Mouse (Mus musculus): ENCODE data around the gene Tceanc. TPM values are rescaled to one million over a fixed set of nuclear protein-coding genes. Genes with fewer than 3 reads are reported as not detected.
A peak's percentile ranks its signal among the peaks of the same experiment; 100 is the strongest.
"Not testable (repeated sequence)": the region's sequence is repeated elsewhere in the genome, so short reads cannot be mapped to it uniquely, and the experiment has no call there.

Tceanc gene
- polyA plus RNA-seq (2012; rRNA removed) = 1.5 and 2.1 TPM in 2 replicates

DNA sequence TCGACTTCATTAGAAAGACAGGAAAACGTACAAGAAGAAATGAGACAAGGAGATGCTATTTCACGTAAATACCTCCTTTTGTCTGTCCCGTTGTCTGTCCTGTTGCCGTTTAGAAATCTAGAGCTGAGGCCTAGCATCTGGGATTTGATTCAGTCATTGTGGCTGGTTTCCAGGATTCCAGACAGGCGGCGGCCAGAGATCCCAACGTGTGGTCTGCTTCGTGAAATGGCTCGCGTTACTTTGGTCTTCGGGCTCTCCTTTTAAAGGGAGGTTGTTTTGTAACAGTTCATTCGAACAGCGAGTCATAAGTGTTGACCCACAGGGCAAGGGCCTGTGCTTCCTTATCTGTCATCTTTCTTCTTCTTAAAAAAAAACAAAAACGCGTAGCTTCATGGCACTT is at the start of gene Tceanc:
Gene Tceanc (minus strand): TSS at position 223 of the 400 bp plus-strand sequence.
- DNase-seq (ENCODE audit: extremely low spot score in 1 of 2, low spot score in 1 of 2) = no peak

DNA sequence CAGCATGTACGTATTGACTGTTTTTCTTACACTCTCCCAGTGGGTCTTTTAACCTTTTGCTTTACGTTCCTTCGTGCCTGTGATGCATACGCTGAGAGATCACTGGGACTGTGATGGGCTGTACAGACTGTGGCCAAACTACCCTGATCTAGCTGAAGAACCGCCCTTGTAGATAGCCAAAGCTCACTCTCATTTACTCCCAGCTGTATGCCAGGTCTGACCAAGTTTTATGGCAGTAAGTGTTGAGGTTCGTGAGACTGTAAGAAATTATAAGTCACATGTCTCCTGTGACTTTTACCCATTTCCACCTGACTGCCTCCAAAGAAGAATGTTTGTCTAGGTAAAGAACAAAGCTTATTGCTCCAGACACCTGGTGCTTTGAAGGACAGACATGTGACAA is 47.6 kb upstream of the Tceanc start:
- DNase-seq (ENCODE audit: extremely low spot score in 1 of 2, low spot score in 1 of 2) = no peak

DNA sequence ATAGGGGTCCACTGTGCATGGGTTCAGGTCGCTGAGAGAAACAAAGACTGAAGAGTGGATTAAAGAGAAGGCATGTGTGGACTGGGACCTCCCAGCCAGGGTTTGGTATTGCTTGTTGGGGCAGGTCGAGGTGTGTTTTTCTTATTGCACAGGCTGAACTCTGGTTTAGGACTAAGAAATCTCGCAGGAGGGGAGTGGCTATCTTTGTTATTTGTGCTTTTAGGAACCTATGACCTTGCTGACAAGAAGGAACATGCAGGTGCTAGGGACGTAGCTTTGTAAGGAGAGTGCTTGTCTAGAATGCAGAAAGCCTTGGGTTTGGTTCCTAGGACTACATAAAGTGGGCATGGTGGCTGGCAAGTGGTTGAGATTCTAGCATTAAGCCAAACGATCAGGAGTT is 47.0 kb upstream of the Tceanc start:
- no peak for DNase-seq (ENCODE audit: extremely low spot score in 1 of 2, low spot score in 1 of 2)

DNA sequence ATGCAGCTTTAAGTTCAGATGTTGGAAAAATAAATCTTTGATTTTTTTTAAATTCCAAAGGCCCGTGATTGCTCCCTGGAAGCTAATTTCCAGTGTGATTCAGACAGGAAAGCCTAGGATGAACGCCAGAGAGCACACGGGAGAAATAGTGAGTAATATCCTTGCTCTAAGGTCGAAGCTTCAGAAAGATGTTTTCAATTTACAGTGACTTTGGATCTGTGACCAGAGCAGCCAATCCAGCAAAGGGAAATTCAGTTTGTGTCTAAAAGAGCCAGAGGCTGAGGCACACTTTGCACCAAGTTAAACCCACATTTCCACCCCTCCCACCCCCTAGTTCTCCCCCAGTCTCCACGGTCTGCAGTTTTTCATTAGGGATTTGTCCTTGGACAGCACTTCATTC is 46.5 kb upstream of the Tceanc start:
- no peak for DNase-seq (ENCODE audit: extremely low spot score in 1 of 2, low spot score in 1 of 2)

DNA sequence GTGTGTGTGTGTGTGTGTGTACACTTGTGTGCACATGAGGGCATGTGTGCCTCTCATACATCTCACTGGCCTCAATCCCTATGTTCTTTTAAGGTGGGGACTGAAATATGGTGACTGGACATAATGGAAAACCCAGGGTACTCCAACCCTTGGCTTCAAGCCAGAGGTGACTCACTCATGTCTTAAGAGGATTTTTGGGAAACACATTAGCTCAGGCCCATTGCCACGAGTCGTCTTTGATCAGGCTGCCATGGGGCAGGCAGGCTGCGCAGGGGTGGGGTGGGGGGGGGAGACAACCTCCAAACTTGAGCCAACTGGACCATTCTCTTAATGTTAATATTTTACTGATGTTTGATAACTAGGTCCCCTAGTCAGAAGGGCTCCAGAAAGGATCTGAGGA is 41.0 kb upstream of the Tceanc start:
- DNase-seq (ENCODE audit: extremely low spot score in 1 of 2, low spot score in 1 of 2) = no peak

DNA sequence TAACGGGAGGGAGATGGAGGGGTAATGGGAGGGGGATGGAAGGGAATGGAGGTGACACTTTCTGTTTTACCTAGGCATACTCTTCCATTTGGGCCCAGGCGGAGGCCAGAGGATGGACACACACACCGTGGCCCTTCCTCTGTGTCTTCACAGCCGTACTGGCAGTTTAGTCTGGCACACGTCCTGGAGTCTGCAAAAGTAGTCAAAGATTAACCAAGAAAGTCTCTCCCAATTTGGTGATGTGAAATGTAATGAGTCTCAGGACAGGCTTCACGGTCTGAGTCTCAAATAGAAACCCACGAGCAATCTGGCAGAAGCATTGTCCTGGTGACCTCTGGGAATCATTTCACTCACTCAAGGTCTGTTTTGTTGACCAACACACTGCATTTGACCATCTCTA is 34.0 kb upstream of the Tceanc start:
- DNase-seq (ENCODE audit: extremely low spot score in 1 of 2, low spot score in 1 of 2) = no peak

DNA sequence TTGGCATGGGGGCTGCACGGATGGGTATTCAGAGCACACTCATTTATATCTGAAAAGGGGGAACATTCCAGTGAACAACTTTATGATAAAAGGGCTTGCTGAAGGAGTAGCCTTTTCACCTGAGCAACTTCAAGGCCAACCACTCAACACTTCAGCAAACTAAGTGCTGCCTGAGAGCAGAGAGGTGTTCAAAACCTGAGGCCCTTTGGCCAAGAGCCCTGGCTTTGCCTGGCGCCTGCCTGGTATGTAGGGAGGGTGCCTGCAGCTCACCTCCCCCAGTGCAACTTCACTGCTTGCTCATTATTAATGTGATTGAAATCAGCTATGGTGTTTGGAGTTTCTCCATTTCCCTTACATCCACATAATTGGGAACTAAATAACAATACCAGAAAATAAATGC is 28.1 kb upstream of the Tceanc start:
- no peak for DNase-seq (ENCODE audit: extremely low spot score in 1 of 2, low spot score in 1 of 2)

DNA sequence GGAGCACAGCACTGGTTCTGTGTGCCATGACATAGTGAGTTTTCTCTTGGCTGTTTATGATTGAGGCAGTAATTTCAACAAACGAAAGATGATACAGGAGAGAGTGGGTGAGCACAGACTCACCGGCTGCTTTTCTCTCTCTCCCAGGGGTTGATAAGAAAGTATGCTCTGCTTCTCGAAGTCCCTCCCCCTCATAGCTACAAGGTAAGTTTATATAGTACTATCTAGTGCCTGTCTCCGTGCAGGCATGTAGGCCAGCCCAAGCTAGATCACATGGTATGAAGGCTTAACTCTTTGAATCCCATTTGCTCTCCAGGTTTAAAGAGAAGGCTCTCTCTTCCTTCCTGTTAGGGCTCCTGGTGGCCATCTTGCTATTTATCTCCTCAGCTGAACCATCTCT is 16.8 kb upstream of the Tceanc start:
- no peak for DNase-seq (ENCODE audit: extremely low spot score in 1 of 2, low spot score in 1 of 2)

DNA sequence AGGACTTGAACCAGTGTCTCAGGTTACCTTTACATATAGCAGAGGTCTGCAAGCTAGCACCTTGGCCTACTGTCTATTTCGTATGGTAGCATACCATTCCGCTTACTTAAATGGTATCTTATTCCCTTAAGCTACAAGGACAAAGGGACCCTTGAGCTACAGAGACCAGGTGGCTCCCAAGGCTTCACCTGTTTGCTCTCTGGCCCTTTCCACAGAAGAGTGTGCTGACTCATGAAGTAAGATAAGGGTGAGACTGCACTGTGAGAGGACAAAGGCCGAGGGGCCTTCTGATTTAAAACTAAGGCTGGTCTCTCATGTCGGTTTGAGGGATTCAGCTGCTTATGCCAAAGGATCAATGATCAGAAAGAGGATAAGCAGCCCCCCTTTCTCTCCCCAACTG is 15.1 kb upstream of the Tceanc start:
- DNase-seq (ENCODE audit: extremely low spot score in 1 of 2, low spot score in 1 of 2) = no peak

DNA sequence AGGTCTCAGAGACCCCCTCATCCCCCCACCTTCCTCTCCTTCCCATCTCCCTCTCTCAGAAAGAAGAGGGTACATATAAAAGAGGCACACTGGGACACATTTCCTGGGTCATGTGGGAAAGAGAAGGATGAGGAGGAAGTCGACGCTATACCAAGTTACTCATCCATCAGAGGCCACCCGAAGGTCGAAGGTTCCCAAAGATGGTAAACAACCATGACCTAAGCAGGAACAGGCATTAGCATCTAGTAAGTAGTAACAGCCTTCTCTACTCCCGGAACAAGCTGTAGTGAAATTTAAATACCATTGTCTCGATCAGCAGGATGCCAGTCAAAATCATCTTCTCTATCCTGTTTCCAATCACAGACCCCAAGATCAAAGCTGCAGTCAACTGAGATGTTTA is 13.3 kb upstream of the Tceanc start:
- DNase-seq (ENCODE audit: extremely low spot score in 1 of 2, low spot score in 1 of 2) = no peak

DNA sequence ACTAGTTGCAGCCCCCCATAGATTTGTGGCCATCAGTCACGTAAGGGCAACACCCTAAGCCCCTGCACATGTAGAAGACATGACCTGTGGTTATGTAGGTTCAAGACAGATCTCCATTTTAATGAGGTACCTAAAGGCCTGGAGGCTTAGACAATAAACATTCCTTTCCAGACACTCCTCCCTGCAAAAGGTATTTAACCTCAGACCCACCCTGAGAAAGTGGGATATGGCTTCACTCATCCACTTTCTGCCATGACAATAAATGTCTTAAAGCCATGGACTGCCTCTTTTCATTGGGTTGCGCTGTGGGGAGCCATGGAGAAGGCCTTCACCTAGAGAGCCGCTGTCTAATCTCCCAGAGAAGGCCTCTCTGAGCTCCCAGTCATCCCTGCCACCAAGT is 9.8 kb upstream of the Tceanc start:
- DNase-seq (ENCODE audit: extremely low spot score in 1 of 2, low spot score in 1 of 2) = no peak

DNA sequence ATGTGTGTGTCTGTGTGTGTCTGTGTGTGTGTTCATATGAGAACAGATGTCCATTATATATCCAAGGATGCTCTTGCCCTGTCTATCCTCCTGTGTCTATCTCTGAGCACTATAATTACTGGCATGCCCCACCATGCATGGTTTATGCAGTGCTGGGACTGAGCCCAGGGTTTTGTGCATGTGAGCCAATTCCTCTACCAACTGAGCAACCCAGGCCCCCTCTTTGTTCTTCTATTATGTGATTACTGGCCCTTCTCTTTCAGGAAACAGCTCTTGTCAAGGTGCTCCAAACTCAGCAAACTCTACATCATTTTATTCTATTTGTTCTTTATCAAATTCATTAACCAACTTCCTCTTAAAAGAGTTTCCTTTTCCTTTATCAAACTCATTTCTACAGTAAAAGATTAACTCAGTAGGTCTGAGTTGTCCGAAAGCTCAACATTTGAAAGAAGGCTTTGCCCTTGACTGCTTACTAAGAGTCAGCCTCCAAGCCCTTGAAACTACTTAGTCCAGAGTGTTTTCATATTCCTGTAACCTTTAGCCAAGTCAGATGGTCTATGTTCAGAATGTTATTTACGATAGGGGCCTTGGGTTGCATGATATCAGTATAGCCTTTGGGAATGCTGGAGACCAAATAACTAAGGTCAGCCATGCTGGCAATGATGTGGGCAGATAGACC is 7.4 kb upstream of the Tceanc start:
- no peak for DNase-seq (ENCODE audit: extremely low spot score in 1 of 2, low spot score in 1 of 2)

DNA sequence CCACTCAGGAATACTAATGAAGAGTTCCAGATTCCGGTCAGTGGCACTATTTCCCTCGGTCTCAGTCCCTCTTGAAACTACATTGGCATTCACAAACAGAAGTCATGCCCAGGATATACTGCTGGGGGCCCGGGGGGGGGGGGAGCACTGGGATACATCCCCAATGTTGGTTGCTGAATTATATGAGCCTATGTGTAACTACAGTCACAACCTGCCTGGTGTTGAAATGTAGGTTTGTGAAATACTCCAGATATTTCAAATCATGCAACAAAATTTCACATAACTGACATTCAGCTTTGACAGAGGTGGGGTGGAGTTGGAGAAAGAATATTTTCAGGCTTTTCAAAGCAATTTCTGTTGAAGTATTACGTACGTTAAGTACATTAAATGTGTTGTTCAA is 2.4 kb upstream of the Tceanc start:
- DNase-seq (ENCODE audit: extremely low spot score in 1 of 2, low spot score in 1 of 2) = no peak

DNA sequence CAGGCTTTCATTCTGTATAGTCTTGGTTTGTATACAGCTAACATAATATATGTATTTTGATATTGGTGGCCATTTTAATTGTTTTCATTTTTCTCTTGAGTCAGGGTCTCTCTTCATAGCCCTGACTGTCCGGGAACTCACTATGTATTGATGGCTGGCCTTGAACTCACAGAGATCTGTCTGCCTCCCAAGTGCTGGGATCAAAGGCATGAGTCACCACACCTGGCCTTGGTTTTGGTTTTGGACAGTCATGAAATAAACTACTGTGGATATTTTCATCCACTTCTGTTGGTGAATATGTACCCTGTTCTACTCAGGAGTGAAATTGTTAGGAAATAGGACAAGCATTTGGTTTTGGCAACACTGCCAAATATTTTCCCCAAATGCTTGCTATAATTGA is 1.7 kb downstream of the Tceanc start:
- DNase-seq (ENCODE audit: extremely low spot score in 1 of 2, low spot score in 1 of 2) = no peak

DNA sequence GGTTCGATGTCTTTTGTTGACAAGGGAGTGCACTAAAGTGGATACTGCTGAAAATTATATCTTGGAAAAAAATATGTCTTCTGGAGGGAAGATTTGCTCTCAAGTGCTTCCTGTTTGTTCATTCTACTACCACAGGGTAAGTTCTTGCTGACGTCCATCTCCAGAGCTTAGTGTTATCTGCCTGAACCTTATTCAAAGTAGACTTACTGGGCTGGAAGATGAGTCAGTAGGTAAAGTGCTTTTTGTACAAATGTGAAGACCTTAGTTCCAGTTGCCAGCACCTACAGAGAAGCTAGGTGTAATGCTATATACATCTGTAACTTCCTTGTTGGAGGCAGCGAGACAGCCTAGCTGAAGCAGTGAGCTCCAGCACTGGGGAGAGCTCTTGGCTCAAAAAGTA is 2.4 kb downstream of the Tceanc start:
- DNase-seq (ENCODE audit: extremely low spot score in 1 of 2, low spot score in 1 of 2) = no peak

DNA sequence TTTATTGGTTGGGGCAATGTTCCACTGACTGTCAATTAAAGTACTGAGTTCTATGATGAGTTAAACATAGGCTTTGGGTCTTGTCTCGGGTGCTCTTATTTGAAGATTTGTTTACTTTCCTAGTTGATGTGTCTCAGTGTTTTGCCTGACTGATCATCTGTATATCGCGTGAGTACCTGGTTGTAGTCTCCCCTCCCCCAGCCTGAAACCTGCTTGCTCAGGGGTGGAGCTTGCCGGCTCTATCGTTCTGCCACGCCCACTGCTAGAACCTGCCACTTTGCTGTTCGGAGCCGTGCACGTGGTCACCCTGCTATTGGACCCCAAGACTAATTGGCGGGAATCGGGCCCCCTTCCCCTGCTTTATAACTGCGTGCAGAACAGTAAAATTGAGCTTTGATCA is 4.3 kb downstream of the Tceanc start:
- not testable (repeated sequence) for DNase-seq (ENCODE audit: extremely low spot score in 1 of 2, low spot score in 1 of 2)

DNA sequence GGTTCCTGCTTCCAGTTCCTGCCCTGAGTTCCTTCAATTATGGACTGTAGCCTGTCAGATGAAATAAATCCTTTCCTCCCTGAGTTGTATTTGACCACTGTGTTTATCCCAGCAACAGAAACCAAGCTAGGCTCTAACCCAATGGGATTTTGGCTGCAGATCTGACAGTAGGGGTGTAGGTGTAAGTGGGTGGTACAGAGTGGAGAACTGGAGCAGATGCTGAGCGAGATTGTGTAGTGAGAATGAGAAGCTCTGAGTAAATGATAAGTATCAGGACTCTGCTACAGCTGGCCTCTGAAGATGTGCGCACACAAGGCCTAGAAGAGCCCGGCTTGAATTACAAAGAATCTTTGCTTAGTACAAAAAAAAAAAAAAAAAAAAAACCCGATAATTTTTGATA is 6.3 kb downstream of the Tceanc start:
- DNase-seq (ENCODE audit: extremely low spot score in 1 of 2, low spot score in 1 of 2) = peak in 1 of 2 experiments; percentile 11

DNA sequence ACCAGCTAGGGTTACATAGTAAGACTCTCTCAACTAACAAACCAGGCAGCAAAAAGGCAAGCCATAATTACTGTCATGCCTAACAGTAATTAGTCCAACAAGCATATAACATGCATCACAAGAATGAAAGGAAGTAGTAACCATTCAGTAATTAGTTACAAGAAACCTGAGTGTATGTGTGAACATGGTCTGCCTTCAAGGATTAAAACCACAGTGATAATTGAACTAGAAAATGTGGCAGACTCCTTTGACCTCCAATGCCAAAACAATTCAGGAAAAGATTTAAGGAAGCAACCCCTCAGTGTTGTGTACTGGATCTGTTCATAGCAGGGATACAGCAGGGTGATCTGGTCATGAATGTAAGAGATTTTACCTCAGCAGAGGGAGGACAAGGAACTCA is 7.3 kb downstream of the Tceanc start:
- DNase-seq (ENCODE audit: extremely low spot score in 1 of 2, low spot score in 1 of 2) = no peak

DNA sequence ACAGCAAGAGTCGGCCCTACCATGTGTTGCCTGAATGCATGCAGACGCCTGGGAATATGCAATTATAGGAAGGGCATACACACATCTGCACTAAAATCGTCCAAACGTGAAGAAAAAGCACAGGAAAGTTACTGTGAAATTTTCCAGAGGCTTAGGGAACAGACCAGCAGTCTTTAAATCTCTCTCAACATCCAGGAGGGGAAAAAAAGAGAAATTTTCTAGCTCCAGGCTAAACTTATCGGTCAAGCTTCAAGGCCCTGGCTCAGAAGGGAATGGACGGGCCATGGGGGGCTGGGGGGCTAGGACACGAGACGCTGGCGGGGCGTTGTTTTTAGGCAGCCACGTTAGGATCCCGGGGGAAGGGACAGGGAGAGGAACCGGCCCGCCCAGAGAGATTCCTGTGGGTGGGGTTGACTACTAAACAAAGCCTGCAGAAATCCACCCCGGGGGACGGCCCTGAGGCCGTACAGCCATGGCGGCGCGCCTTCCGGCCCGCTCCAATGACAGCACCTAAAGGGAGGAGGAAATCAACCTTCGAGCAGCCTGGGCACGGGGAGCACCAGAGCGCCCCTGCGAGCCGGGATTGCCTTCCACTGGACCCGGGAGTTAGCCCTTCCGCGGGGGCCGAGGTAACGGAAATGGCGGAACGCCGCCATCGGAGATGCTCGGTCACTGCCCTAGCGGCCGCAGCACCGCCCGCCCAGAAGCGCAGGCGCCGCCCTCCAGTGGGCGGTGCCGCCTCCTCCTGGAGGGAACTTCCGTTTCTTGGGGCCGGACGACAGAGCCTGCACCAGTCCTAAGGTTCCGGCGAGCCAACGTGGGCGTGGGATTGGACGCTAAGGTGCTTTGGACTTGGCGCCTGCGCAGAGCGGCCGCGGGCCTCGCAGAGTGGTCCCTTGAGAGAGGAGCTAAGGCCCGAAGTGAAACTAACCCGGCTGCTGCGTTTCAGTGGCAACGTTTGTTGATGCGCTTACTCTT is 8.3 kb downstream of the Tceanc start:
- peak; percentile 87 to 89 for DNase-seq (ENCODE audit: extremely low spot score in 1 of 2, low spot score in 1 of 2)

DNA sequence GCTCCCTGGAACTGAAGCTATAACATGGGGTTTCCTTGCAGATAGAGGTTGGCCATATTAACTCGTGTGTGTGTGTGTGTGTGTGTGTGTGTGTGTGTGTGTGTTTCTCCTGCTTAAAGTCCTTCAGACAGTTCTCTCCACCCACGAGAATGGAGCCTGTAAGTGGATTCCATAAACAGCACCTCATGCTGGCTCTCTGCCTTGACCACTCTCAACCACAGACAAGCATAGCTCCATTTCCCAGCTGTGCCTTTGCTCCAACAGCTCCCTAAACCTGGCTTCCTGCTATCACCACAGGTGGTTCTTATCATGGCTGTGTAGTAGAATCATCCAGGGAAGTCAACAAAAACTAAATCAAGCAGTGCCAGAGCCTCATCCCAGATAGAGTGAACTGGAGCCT is 13.9 kb downstream of the Tceanc start:
- DNase-seq (ENCODE audit: extremely low spot score in 1 of 2, low spot score in 1 of 2) = no peak

DNA sequence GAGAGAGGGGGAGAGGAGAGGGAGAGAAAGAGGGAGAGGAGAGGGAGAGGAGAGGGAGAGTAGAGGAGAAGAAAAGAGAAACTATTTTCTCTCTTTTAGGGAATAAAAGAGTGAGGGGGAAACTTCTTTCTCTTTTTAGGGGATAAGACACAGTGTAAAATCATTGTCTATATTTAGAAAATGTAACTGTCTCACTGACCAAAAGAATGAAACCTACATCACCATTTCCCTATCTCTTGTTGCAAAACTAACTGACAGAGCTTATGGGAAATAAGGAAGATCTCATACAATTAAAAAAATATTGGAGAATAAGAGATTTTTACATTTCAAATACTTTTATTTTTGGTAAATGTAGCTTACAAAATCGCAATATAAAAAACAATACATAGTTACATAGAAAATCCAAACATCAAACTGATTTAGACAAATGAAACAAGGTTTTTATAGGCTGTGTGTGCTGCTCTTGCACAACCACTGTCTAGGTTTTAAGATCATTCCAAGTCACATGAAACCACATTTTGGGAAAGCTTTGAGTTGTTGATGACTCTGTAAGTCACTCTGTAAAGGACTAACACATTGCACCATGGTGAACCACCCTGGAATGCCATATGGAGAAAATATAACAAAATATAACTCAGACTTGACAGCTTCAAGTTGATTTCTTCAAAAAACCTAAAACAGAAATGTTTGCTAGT is 18.7 kb downstream of the Tceanc start:
- DNase-seq (ENCODE audit: extremely low spot score in 1 of 2, low spot score in 1 of 2) = no peak

All from frontal cortex, adult 2 months (tissue).